9 mouse cellular contexts compared by ENCODE assay signal in genomic region chr6:71990371-71990837, GRCm38 (mm10).
A peak's percentile ranks its signal among the peaks of the same experiment; 100 is the strongest.
DNase-seq lines count a peak whose midpoint lies in the region; ATAC-seq and TF ChIP-seq lines count a peak whose summit lies in the region.
"Had no signal": no experiment of that assay in that cellular context is flagged by ENCODE, and none has a peak within 500 bp of the region (broad histone marks: within the 10 kb centered on the region; RNA-seq: fewer than 3 reads in every experiment).

No protein-coding gene starts in this region.

- no peaks in the 10 kb centered on the region for H3K27me3 ChIP-seq in kidney, postnatal 0 days (ENCODE audit: insufficient read depth, low read length)
- H3K27me3 ChIP-seq in embryonic facial prominence, embryonic 14.5 days (replicated peaks; ENCODE audit: control insufficient read depth, insufficient read depth, low read length) = no peaks in the 10 kb centered on the region
- H3K27me3 ChIP-seq in midbrain, embryonic 14.5 days (ENCODE audit: control insufficient read depth, insufficient read depth, low read length) = no peaks in the 10 kb centered on the region
- H3K27me3 ChIP-seq: Patski had no signal

- DNase-seq in kidney, postnatal 0 days (ENCODE audit: low spot score) = no peak
- DNase-seq in kidney, postnatal 10 days = no peak
- peak; percentile 95 for DNase-seq in brain, adult 2 months (ENCODE audit: low read depth, low spot score)
- DNase-seq in embryonic facial prominence, embryonic 14.5 days (ENCODE audit: low spot score) = no peak
- no peak for DNase-seq in midbrain, embryonic 14.5 days
- DNase-seq in thymus, postnatal 4 days = no peak
- no peak for DNase-seq in thymus, postnatal 25 days
- DNase-seq in gastrocnemius, postnatal 25 days = no peak

- H3K36me3 ChIP-seq in kidney, postnatal 0 days (ENCODE audit: insufficient read depth, low read length) = no peaks in the 10 kb centered on the region
- no peaks in the 10 kb centered on the region for H3K36me3 ChIP-seq in embryonic facial prominence, embryonic 14.5 days (ENCODE audit: control insufficient read depth, insufficient read depth, low read length)
- H3K36me3 ChIP-seq in midbrain, embryonic 14.5 days (ENCODE audit: control insufficient read depth, insufficient read depth, low read length) = no peaks in the 10 kb centered on the region

- peak overlapping the region; percentile 60 for H3K27ac ChIP-seq in kidney, postnatal 0 days
- H3K27ac ChIP-seq in embryonic facial prominence, embryonic 14.5 days (replicated peaks; ENCODE audit: low read depth, low read length) = peak overlapping the region; percentile 92
- H3K27ac ChIP-seq in midbrain, embryonic 14.5 days (replicated peaks; ENCODE audit: low read depth, low read length) = 0 out of 2 replicates have a peak overlapping the region, but pooled peaks have one; percentile 15

- 0 out of 2 replicates have a peak, but pooled peaks cover 3% of the 10 kb centered on the region for H3K4me1 ChIP-seq in kidney, postnatal 0 days (replicated peaks; ENCODE audit: insufficient read depth, low read length)
- H3K4me1 ChIP-seq in embryonic facial prominence, embryonic 14.5 days (ENCODE audit: control insufficient read depth, insufficient read depth, low read length) = peaks cover 38% of the 10 kb centered on the region
- no peaks in the 10 kb centered on the region for H3K4me1 ChIP-seq in midbrain, embryonic 14.5 days (ENCODE audit: control insufficient read depth, insufficient read depth, low read length)

- no peak overlapping the region for H3K9ac ChIP-seq in kidney, postnatal 0 days (ENCODE audit: low read depth, low read length)
- H3K9ac ChIP-seq in embryonic facial prominence, embryonic 14.5 days (ENCODE audit: low read depth, low read length) = no peak overlapping the region
- H3K9ac ChIP-seq in midbrain, embryonic 14.5 days (replicated peaks; ENCODE audit: low read length) = no peak overlapping the region

- H3K4me3 ChIP-seq in kidney, postnatal 0 days (replicated peaks; ENCODE audit: low read depth, low read length) = no peak overlapping the region
- no peak overlapping the region for H3K4me3 ChIP-seq in embryonic facial prominence, embryonic 14.5 days (ENCODE audit: low read depth, low read length)
- H3K4me3 ChIP-seq in midbrain, embryonic 14.5 days (replicated peaks; ENCODE audit: low read depth, low read length) = no peak overlapping the region

- no peak overlapping the region for H3K4me2 ChIP-seq in kidney, postnatal 0 days (ENCODE audit: low read length)
- H3K4me2 ChIP-seq in embryonic facial prominence, embryonic 14.5 days (ENCODE audit: low read depth, low read length) = peak overlapping the region; percentile 25; the same call in 1 of the 2 replicates
- no peak overlapping the region for H3K4me2 ChIP-seq in midbrain, embryonic 14.5 days (ENCODE audit: low read length)

- ATAC-seq in kidney, postnatal 0 days (replicated peaks; ENCODE audit: low FRiP score, low read depth) = no peak
- no peak for ATAC-seq in embryonic facial prominence, embryonic 14.5 days (ENCODE audit: low read depth)
- no peak for ATAC-seq in midbrain, embryonic 14.5 days (ENCODE audit: low FRiP score, low TSS enrichment)

- 67% methylated on average over 8 of the region's 8 CpGs for WGBS in kidney, postnatal 0 days
- WGBS in embryonic facial prominence, embryonic 14.5 days = 43% methylated on average over 8 of the region's 8 CpGs
- WGBS in midbrain, embryonic 14.5 days = 82% methylated on average over 8 of the region's 8 CpGs

- no peaks in the 10 kb centered on the region for H3K9me3 ChIP-seq in kidney, postnatal 0 days (replicated peaks; ENCODE audit: low read length)
- no peaks in the 10 kb centered on the region for H3K9me3 ChIP-seq in embryonic facial prominence, embryonic 14.5 days (ENCODE audit: control insufficient read depth, low read length)
- H3K9me3 ChIP-seq in midbrain, embryonic 14.5 days (ENCODE audit: control insufficient read depth, low read length) = no peaks in the 10 kb centered on the region

- no peak for TF ChIP-seq CTCF in kidney, postnatal 0 days (IDR thresholded peaks at IDR 0.05; ENCODE audit: low read depth)

Comparison
In these comparisons a context has a peak if more than half of its experiments do, and no peak if none do; other contexts are left out.
1. H3K27ac ChIP-seq: peak in every context shown above with its lines; median percentile 92 in embryonic facial prominence, embryonic 14.5 days; 60 in kidney, postnatal 0 days; 15 in midbrain, embryonic 14.5 days.